Mouse (Mus musculus) myocyte (in vitro differentiated cells): ENCODE results near the gene Dab1. TPM values are rescaled to one million over a fixed set of nuclear protein-coding genes. Genes with fewer than 3 reads are reported as not detected.

Source experiments
- H3K27me3 ChIP-seq: one replicate; pipeline ENCODE4 v1.6.1; 2011; ENCODE audit not compliant: control insufficient read depth, insufficient read depth, insufficient read length
- H3K36me3 ChIP-seq: one replicate; pipeline ENCODE4 v1.6.1; 2011; ENCODE audit not compliant: control insufficient read depth, insufficient read depth
- H3K4me2 ChIP-seq: one replicate; pipeline ENCODE4 v1.6.1; 2011; ENCODE audit warnings: low read depth, control low read depth
- H3K4me3 ChIP-seq: one replicate; pipeline ENCODE4 v1.5.1; 2011; ENCODE audit warnings: mild to moderate bottlenecking, control low read depth, moderate library complexity
- H3K79me2 ChIP-seq: one replicate; pipeline ENCODE4 v1.6.1; 2011; ENCODE audit not compliant: control insufficient read depth, insufficient read depth
- H3ac ChIP-seq: one replicate; pipeline ENCODE4 v1.6.1; 2011; ENCODE audit not compliant: control insufficient read depth, insufficient read length
- CEBPB ChIP-seq: IDR thresholded peaks from 2 replicates; pipeline ENCODE4 v1.6.1; 2011; ENCODE audit warnings: mild to moderate bottlenecking, moderate library complexity; ENCODE audit not compliant: poor library complexity, insufficient read depth, severe bottlenecking
- E2F4 ChIP-seq: IDR thresholded peaks from one replicate; pipeline ENCODE4 v1.6.1; 2011; ENCODE audit warnings: mild to moderate bottlenecking, control low read depth, moderate library complexity; ENCODE audit not compliant: insufficient read depth
- MAX ChIP-seq: IDR thresholded peaks from one replicate; pipeline ENCODE4 v1.6.1; 2011; ENCODE audit warnings: low read depth, mild to moderate bottlenecking, control low read depth
- MYOD1 ChIP-seq, 3 experiments: IDR thresholded peaks; one replicate each; pipeline ENCODE4 v1.6.1; 2011; ENCODE audit warnings: control low read depth in 2 of 3, low read depth in 2 of 3, mild to moderate bottlenecking in 2 of 3, moderate library complexity in 1 of 3; ENCODE audit not compliant: insufficient read length in 2 of 3, control insufficient read depth in 1 of 3
- MYOG ChIP-seq, 3 experiments: IDR thresholded peaks; one replicate each; pipeline ENCODE4 v1.6.1; 2011; ENCODE audit warnings: control low read depth in 2 of 3, low read depth in 2 of 3, mild to moderate bottlenecking in 2 of 3; ENCODE audit not compliant: insufficient read length in 2 of 3, control insufficient read depth in 1 of 3, insufficient read depth in 1 of 3
- POLR2A ChIP-seq: IDR thresholded peaks from one replicate; pipeline ENCODE4 v1.6.1; 2011; ENCODE audit warnings: low read depth, mild to moderate bottlenecking, control low read depth, moderate library complexity; ENCODE audit not compliant: insufficient read length
- POLR2AphosphoS2 ChIP-seq: IDR thresholded peaks from one replicate; pipeline ENCODE4 v1.6.1; 2011; ENCODE audit warnings: low read depth, control low read depth; ENCODE audit not compliant: insufficient read length
- REST ChIP-seq: IDR thresholded peaks from one replicate; pipeline ENCODE4 v1.6.1; 2011; ENCODE audit warnings: mild to moderate bottlenecking, control low read depth, moderate library complexity; ENCODE audit not compliant: insufficient read depth, insufficient read length
- SRF ChIP-seq: IDR thresholded peaks from one replicate; pipeline ENCODE4 v1.6.1; 2011; ENCODE audit warnings: low read depth; ENCODE audit not compliant: control insufficient read depth, insufficient read length
- TCF12 ChIP-seq: IDR thresholded peaks from one replicate; pipeline ENCODE4 v1.6.1; 2011; ENCODE audit warnings: mild to moderate bottlenecking, control low read depth; ENCODE audit not compliant: poor library complexity, insufficient read depth, severe bottlenecking
- TCF3 ChIP-seq: IDR thresholded peaks from one replicate; pipeline ENCODE4 v1.6.1; 2011; ENCODE audit warnings: low read depth, control low read depth; ENCODE audit not compliant: insufficient read length
- USF1 ChIP-seq: IDR thresholded peaks from one replicate; pipeline ENCODE4 v1.6.1; 2011; ENCODE audit warnings: low read depth, mild to moderate bottlenecking, control low read depth, moderate library complexity
- polyA plus RNA-seq: library from polyadenylated mRNA; unstranded; fragments of >200 nt; fragmentation: generic; extraction: Trizol; gene quantifications from one replicate; pipeline ENCODE4 v1.2.1, GENCODE M21; 2012; ENCODE audit warnings: missing spikeins

The Dab1 gene
- polyA plus RNA-seq, 1 experiment = not detected

- TF ChIP-seq TCF3 (no peak), MAX (no peak), E2F4 (no peak)
- no peaks in the 10 kb centered on the region for H3K36me3 ChIP-seq
- H3K4me3 ChIP-seq = no peak overlapping the region
- H3K4me2 ChIP-seq = no peak overlapping the region
- no peaks in the 10 kb centered on the region for H3K79me2 ChIP-seq
- no peak overlapping the region for H3ac ChIP-seq
- H3K27me3 ChIP-seq = no peaks in the 10 kb centered on the region
Measured at GRCm38 (mm10) chr4:104337279-104337678, 718.1 kb downstream of the Dab1 start.

- H3K36me3 ChIP-seq = no peaks in the 10 kb centered on the region
- H3K4me3 ChIP-seq = no peak overlapping the region
- no peaks in the 10 kb centered on the region for H3K27me3 ChIP-seq
- H3K4me2 ChIP-seq = no peak overlapping the region
- H3K79me2 ChIP-seq = no peaks in the 10 kb centered on the region
- TF ChIP-seq POLR2AphosphoS2 = no peak
- TF ChIP-seq POLR2A = no peak
- no peak for TF ChIP-seq TCF12
- TF ChIP-seq MAX = no peak
- no peak for TF ChIP-seq USF1
- TF ChIP-seq REST = no peak
- TF ChIP-seq E2F4 = no peak
- TF ChIP-seq MYOD1 (IDR thresholded peaks at IDR 0.05; ENCODE audit: control insufficient read depth in 1 of 3, insufficient read length in 2 of 3, low read depth in 2 of 3) = no peak
- no peak for TF ChIP-seq TCF3
- no peak for TF ChIP-seq SRF
- no peak overlapping the region for H3ac ChIP-seq
Measured at GRCm38 (mm10) chr4:104338382-104338781, 719.2 kb downstream of the Dab1 start.

GRCm38 (mm10) chr4:104361345-104361744, 742.2 kb downstream of the Dab1 start:
- Histone ChIP-seq H3K36me3 (no peaks in the 10 kb centered on the region), H3K27me3 (no peaks in the 10 kb centered on the region), H3ac (no peak overlapping the region), H3K4me3 (no peak overlapping the region), H3K4me2 (no peak overlapping the region), H3K79me2 (no peaks in the 10 kb centered on the region)
- TF ChIP-seq MAX = no peak
- TF ChIP-seq MYOG (IDR thresholded peaks at IDR 0.05; ENCODE audit: control insufficient read depth in 1 of 3, insufficient read depth in 1 of 3, insufficient read length in 2 of 3, low read depth in 2 of 3) = no peak
- no peak for TF ChIP-seq POLR2AphosphoS2
- TF ChIP-seq TCF3 = no peak
- no peak for TF ChIP-seq CEBPB
- TF ChIP-seq TCF12 = no peak
- no peak for TF ChIP-seq USF1
- TF ChIP-seq POLR2A = no peak
- no peak for TF ChIP-seq MYOD1 (IDR thresholded peaks at IDR 0.05; ENCODE audit: control insufficient read depth in 1 of 3, insufficient read length in 2 of 3, low read depth in 2 of 3)
- TF ChIP-seq REST = no peak
- TF ChIP-seq E2F4 = no peak
- no peak for TF ChIP-seq SRF

- no peak overlapping the region for H3K4me3 ChIP-seq
Measured at GRCm38 (mm10) chr4:104366491-104366890, 747.3 kb downstream of the Dab1 start.

GRCm38 (mm10) chr4:104366894-104367740, 748.0 kb downstream of the Dab1 start:
- Histone ChIP-seq H3K4me3 (no peak overlapping the region), H3K36me3 (no peaks in the 10 kb centered on the region), H3ac (no peak overlapping the region), H3K79me2 (no peaks in the 10 kb centered on the region), H3K27me3 (no peaks in the 10 kb centered on the region), H3K4me2 (no peak overlapping the region)
- TF ChIP-seq E2F4 (no peak), SRF (no peak), TCF3 (no peak), REST (no peak), POLR2A (no peak), TCF12 (no peak), MYOD1 (IDR thresholded peaks at IDR 0.05; ENCODE audit: control insufficient read depth in 1 of 3, insufficient read length in 2 of 3, low read depth in 2 of 3) (no peak), USF1 (no peak), POLR2AphosphoS2 (no peak), MYOG (IDR thresholded peaks at IDR 0.05; ENCODE audit: control insufficient read depth in 1 of 3, insufficient read depth in 1 of 3, insufficient read length in 2 of 3, low read depth in 2 of 3) (no peak), CEBPB (no peak), MAX (no peak)

More at GRCm38 (mm10) chr4:104366491-104366890, 747.3 kb downstream of the Dab1 start:
- Histone ChIP-seq H3K4me2 (no peak overlapping the region), H3K27me3 (no peaks in the 10 kb centered on the region), H3K79me2 (no peaks in the 10 kb centered on the region), H3K36me3 (no peaks in the 10 kb centered on the region), H3ac (no peak overlapping the region)
- TF ChIP-seq POLR2AphosphoS2 (no peak), TCF3 (no peak), REST (no peak), TCF12 (no peak), MAX (no peak), POLR2A (no peak), MYOG (IDR thresholded peaks at IDR 0.05; ENCODE audit: control insufficient read depth in 1 of 3, insufficient read depth in 1 of 3, insufficient read length in 2 of 3, low read depth in 2 of 3) (no peak)
